Mouse (Mus musculus) liver, embryonic 12.5 days (tissue): ENCODE data around the gene Nit1. TPM values are rescaled to one million over a fixed set of nuclear protein-coding genes. Genes with fewer than 3 reads are reported as not detected.

Experiments
- ATAC-seq: fragments of 200-750 bp; cut with Nextera tagmentation; 2 replicates; pipeline ENCODE4 v1.8.0; 2017; ENCODE audit warnings: moderate number of reproducible peaks, mild to moderate bottlenecking, moderate library complexity
- H3K27ac ChIP-seq: fragments of 300-500 bp; sonication (generic); 2 replicates; pipeline ENCODE4 v1.5.1; 2016; ENCODE audit warnings: mild to moderate bottlenecking
- H3K27me3 ChIP-seq: fragments of 300-500 bp; sonication (generic); replicated peaks from 2 replicates; pipeline ENCODE4 v1.6.1; 2016; ENCODE audit warnings: mild to moderate bottlenecking, moderate library complexity
- H3K36me3 ChIP-seq: fragments of 300-500 bp; sonication (generic); 2 replicates; pipeline ENCODE4 v1.6.1; 2016; ENCODE audit warnings: mild to moderate bottlenecking, moderate library complexity
- H3K4me1 ChIP-seq: fragments of 300-500 bp; sonication (generic); 2 replicates; pipeline ENCODE4 v1.6.1; 2016
- H3K4me2 ChIP-seq: fragments of 300-500 bp; sonication (generic); 2 replicates; pipeline ENCODE4 v1.6.1; 2016; ENCODE audit warnings: mild to moderate bottlenecking, moderate library complexity
- H3K4me3 ChIP-seq: fragments of 300-500 bp; sonication (generic); 2 replicates; pipeline ENCODE4 v1.5.1; 2016; ENCODE audit warnings: mild to moderate bottlenecking, moderate library complexity
- H3K9ac ChIP-seq: fragments of 300-500 bp; sonication (generic); 2 replicates; pipeline ENCODE4 v1.6.1; 2016; ENCODE audit warnings: mild to moderate bottlenecking, moderate library complexity
- H3K9me3 ChIP-seq: fragments of 300-500 bp; sonication (generic); replicated peaks from 2 replicates; pipeline ENCODE4 v1.6.1; 2016; ENCODE audit warnings: mild to moderate bottlenecking, moderate library complexity
- WGBS: fragments of 180-500 bp; shearing (Covaris S2); methylation state at CpG from one replicate; pipeline ENCODE4 v1.1.7; 2016; ENCODE audit not compliant: insufficient replicate concordance; 5-methylcytosine and 5-hydroxymethylcytosine counted together
- polyA plus RNA-seq: library from polyadenylated mRNA; unstranded; fragments of >200 nt; fragmentation: Nextera tagmentation; extraction: Ambion mirVana; gene quantifications from 2 replicates; pipeline ENCODE4 v1.2.1, GENCODE M21; 2016

Gene Nit1
- 22.8 and 25.3 TPM in 2 replicates for polyA plus RNA-seq

GRCm38 (mm10) chr1:171345225-171346094, at the start of gene Nit1, which contains the start of gene Pfdn2:
Nit1 (minus strand) TSS chr1:171345646.
Pfdn2 (plus strand) TSS chr1:171345670.
- Histone ChIP-seq H3K4me2 (peak within 1 kb of the TSS; percentile 84), H3K36me3 (peaks cover 53% of the 10 kb centered on the region), H3K27ac (peak within 1 kb of the TSS; percentile 75), H3K9me3 (no peaks in the 10 kb centered on the region; the same call in 1 of the 2 replicates), H3K4me3 (peak within 1 kb of the TSS; percentile 82), H3K27me3 (no peaks in the 10 kb centered on the region), H3K9ac (peak within 1 kb of the TSS; percentile 87), H3K4me1 (peaks cover 43% of the 10 kb centered on the region)
- peak; percentile 89 for ATAC-seq
- WGBS: 1% methylated on average over 53 of the region's 53 CpGs

- Histone ChIP-seq H3K36me3 (no peaks in the 10 kb centered on the region), H3K4me1 (peaks cover 24% of the 10 kb centered on the region), H3K9me3 (no peaks in the 10 kb centered on the region), H3K27ac (0 out of 2 replicates have a peak overlapping the region, but pooled peaks have one; percentile 52), H3K4me2 (peak overlapping the region; percentile 62; the same call in 1 of the 2 replicates), H3K27me3 (peaks cover 10% of the 10 kb centered on the region), H3K9ac (no peak overlapping the region), H3K4me3 (no peak overlapping the region)
- WGBS: 44% methylated on average over 3 of the region's 4 CpGs
- no peak for ATAC-seq
Observed at GRCm38 (mm10) chr1:171390101-171390500, 44.7 kb upstream of the Nit1 start.

GRCm38 (mm10) chr1:171388376-171389102, 43.1 kb upstream of the Nit1 start, which contains the start of gene Arhgap30:
Arhgap30 (plus strand) TSS chr1:171388954.
- Histone ChIP-seq H3K4me1 (peaks cover 24% of the 10 kb centered on the region), H3K36me3 (no peaks in the 10 kb centered on the region), H3K27ac (peak within 1 kb of the TSS; percentile 52), H3K4me2 (peak within 1 kb of the TSS; percentile 62), H3K27me3 (peaks cover 17% of the 10 kb centered on the region), H3K9ac (peak within 1 kb of the TSS; percentile 45; the same call in 1 of the 2 replicates), H3K4me3 (peak within 1 kb of the TSS; percentile 39), H3K9me3 (no peaks in the 10 kb centered on the region)
- WGBS: 26% methylated on average over 15 of the region's 15 CpGs
- ATAC-seq: peak; percentile 47; the same call in 1 of the 2 replicates

GRCm38 (mm10) chr1:171387099-171387498, 41.7 kb upstream of the Nit1 start:
- Histone ChIP-seq H3K27ac (no peak overlapping the region), H3K4me2 (no peak overlapping the region), H3K9me3 (no peaks in the 10 kb centered on the region), H3K4me3 (no peak overlapping the region), H3K9ac (no peak overlapping the region), H3K4me1 (peaks cover 24% of the 10 kb centered on the region), H3K36me3 (no peaks in the 10 kb centered on the region), H3K27me3 (peaks cover 28% of the 10 kb centered on the region)
- WGBS: 42% methylated on average over 6 of the region's 6 CpGs
- ATAC-seq: no peak

GRCm38 (mm10) chr1:171385171-171385570, 39.7 kb upstream of the Nit1 start:
- no peaks in the 10 kb centered on the region for H3K36me3 ChIP-seq
- ATAC-seq: no peak
- peaks cover 44% of the 10 kb centered on the region for H3K27me3 ChIP-seq
- no peak overlapping the region for H3K4me2 ChIP-seq
- no peak overlapping the region for H3K9ac ChIP-seq
- no peak overlapping the region for H3K4me3 ChIP-seq
- no peaks in the 10 kb centered on the region for H3K9me3 ChIP-seq
- no peak overlapping the region for H3K27ac ChIP-seq
- WGBS: 63% methylated on average over 9 of the region's 9 CpGs
- H3K4me1 ChIP-seq: peaks cover 22% of the 10 kb centered on the region

- Histone ChIP-seq H3K4me2 (no peak overlapping the region), H3K27ac (no peak overlapping the region), H3K9ac (no peak overlapping the region), H3K27me3 (peaks cover 52% of the 10 kb centered on the region), H3K36me3 (no peaks in the 10 kb centered on the region), H3K4me1 (peaks cover 21% of the 10 kb centered on the region), H3K9me3 (no peaks in the 10 kb centered on the region), H3K4me3 (no peak overlapping the region)
- WGBS: 55% methylated on average over 9 of the region's 9 CpGs
- no peak for ATAC-seq
Observed at GRCm38 (mm10) chr1:171384361-171384760, 38.9 kb upstream of the Nit1 start.

GRCm38 (mm10) chr1:171382096-171382620, 36.7 kb upstream of the Nit1 start:
- Histone ChIP-seq H3K4me3 (no peak overlapping the region), H3K4me2 (no peak overlapping the region), H3K9ac (no peak overlapping the region), H3K4me1 (peaks cover 9% of the 10 kb centered on the region; the same call in 1 of the 2 replicates), H3K36me3 (no peaks in the 10 kb centered on the region), H3K27me3 (peaks cover 54% of the 10 kb centered on the region), H3K27ac (no peak overlapping the region), H3K9me3 (no peaks in the 10 kb centered on the region)
- WGBS: 65% methylated on average over 11 of the region's 11 CpGs
- ATAC-seq: no peak

- Histone ChIP-seq H3K27me3 (peaks cover 44% of the 10 kb centered on the region), H3K4me1 (peaks cover 20% of the 10 kb centered on the region), H3K9ac (no peak overlapping the region), H3K4me3 (peak overlapping the region; percentile 7; the same call in 1 of the 2 replicates), H3K4me2 (peak overlapping the region; percentile 50), H3K27ac (no peak overlapping the region), H3K36me3 (no peaks in the 10 kb centered on the region), H3K9me3 (no peaks in the 10 kb centered on the region)
- 5% methylated on average over 31 of the region's 31 CpGs for WGBS
- no peak; the same call in 1 of the 2 replicates for ATAC-seq
Observed at GRCm38 (mm10) chr1:171379935-171380599, 34.6 kb upstream of the Nit1 start.

- no peak overlapping the region for H3K4me3 ChIP-seq
- H3K27me3 ChIP-seq: peaks cover 35% of the 10 kb centered on the region
- H3K36me3 ChIP-seq: no peaks in the 10 kb centered on the region
- no peaks in the 10 kb centered on the region for H3K9me3 ChIP-seq
- H3K4me2 ChIP-seq: no peak overlapping the region
- ATAC-seq: no peak
- 50% methylated on average over 6 of the region's 6 CpGs for WGBS
- peaks cover 29% of the 10 kb centered on the region for H3K4me1 ChIP-seq
- no peak overlapping the region for H3K9ac ChIP-seq
- H3K27ac ChIP-seq: no peak overlapping the region
Observed at GRCm38 (mm10) chr1:171378298-171378697, 32.9 kb upstream of the Nit1 start.

- Histone ChIP-seq H3K27me3 (peaks cover 36% of the 10 kb centered on the region), H3K4me2 (no peak overlapping the region), H3K9me3 (no peaks in the 10 kb centered on the region), H3K4me1 (peaks cover 29% of the 10 kb centered on the region), H3K36me3 (no peaks in the 10 kb centered on the region), H3K9ac (no peak overlapping the region), H3K27ac (no peak overlapping the region), H3K4me3 (no peak overlapping the region)
- WGBS: 39% methylated on average over 9 of the region's 9 CpGs
- peak; percentile 30; the same call in 1 of the 2 replicates for ATAC-seq
Observed at GRCm38 (mm10) chr1:171375646-171376097, 30.2 kb upstream of the Nit1 start.

GRCm38 (mm10) chr1:171373946-171374345, 28.5 kb upstream of the Nit1 start:
- H3K9ac ChIP-seq: peak overlapping the region; percentile 39; the same call in 1 of the 2 replicates
- ATAC-seq: no peak
- H3K36me3 ChIP-seq: no peaks in the 10 kb centered on the region
- H3K4me1 ChIP-seq: peaks cover 20% of the 10 kb centered on the region
- peak overlapping the region; percentile 20; the same call in 1 of the 2 replicates for H3K4me2 ChIP-seq
- H3K27me3 ChIP-seq: peaks cover 32% of the 10 kb centered on the region
- H3K4me3 ChIP-seq: no peak overlapping the region
- no peaks in the 10 kb centered on the region for H3K9me3 ChIP-seq
- no peak overlapping the region for H3K27ac ChIP-seq
- WGBS: 2% methylated on average over 4 of the region's 4 CpGs
